Mouse (Mus musculus) E14TG2a.4 (cell line): Measurements from ENCODE around the gene Fgfbp1.

Experiments used
- CTCF ChIP-seq: conservative IDR thresholded peaks from 2 replicates; pipeline ENCODE4 v1.5.1; 2014; ENCODE audit warnings: low read length
- NANOG ChIP-seq: IDR thresholded peaks from 2 replicates; pipeline ENCODE4 v1.6.1; 2014; ENCODE audit warnings: borderline replicate concordance, low read length, mixed read lengths
- POU5F1 ChIP-seq: IDR thresholded peaks from 2 replicates; pipeline ENCODE4 v1.6.1; 2014; ENCODE audit warnings: low read length, borderline replicate concordance

DNA sequence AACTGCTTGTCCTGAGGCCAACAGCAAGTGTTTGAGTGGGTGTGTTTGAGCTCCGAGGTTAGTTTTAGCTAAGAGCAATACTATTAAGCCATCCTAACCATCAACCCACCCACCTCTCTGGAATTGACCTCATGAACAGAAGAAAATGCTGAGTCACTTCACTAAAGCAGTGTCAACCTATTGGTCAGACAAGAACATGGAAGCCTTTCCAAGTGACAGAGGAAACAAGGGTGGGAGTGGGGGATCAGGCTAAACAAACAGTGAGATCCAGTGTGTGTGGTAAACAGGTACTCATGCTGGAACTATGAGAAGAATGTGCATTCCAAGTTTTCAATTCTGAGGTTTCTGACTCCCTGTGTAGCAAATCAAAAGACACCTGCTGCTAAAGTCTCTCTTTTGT lies 1.3 kb upstream of the Fgfbp1 start:
- TF ChIP-seq CTCF = no peak
- TF ChIP-seq NANOG = no peak
- TF ChIP-seq POU5F1 = no peak
